Mouse (Mus musculus): ENCODE results near the gene Fam117b. TPM values are rescaled to one million over a fixed set of nuclear protein-coding genes. Genes with fewer than 3 reads are reported as not detected.
A peak's percentile ranks its signal among the peaks of the same experiment; 100 is the strongest.

Fam117b gene
- polyA plus RNA-seq (2015; fragmentation: Nextera tagmentation; extraction: Ambion mirVana) = 2.9 TPM in 2 replicates

DNA sequence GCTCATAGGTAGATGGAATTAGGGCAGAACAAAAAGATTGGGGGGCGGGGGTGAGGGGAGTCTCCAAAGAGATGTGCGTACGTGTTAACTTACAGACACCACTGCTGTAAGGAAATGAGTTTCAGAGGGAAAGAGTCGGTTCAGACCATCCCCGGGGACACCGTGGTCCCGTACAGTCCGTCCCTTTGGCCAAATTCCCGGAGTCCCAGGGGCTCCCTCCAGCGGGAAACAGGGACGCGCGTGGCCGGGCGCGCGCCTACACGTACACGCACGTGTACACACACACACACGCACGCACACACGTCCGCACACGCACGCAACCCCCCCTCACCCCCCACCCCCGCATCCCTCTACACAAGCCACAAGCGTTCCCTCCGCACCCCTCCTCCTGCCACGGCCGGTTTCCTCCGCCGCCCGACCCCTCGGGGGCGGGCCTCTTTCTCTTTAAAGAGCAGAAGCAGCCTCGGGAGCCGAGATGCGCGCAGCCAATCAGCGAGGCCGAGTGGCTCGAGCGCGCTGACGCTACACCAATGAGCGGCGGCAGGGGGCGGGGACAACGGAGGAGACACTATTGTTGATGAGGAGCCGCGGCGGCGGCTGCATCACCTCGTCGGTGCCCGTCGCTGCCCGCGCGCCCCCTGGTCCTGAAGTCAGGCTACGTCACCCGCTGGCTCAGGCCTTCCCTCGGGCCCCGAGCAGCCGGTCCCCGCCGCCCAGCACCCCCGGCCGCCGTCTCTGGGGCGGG, at the start of gene Fam117b:
TSS of gene Fam117b (plus strand) at position 594 of the 745 bp plus-strand sequence.
- ATAC-seq = peak; percentile 96
- H3K9ac ChIP-seq (ENCODE audit: low read depth, low read length) = peak within 1 kb of the TSS; percentile 91
- H3K4me1 ChIP-seq (ENCODE audit: control insufficient read depth, insufficient read depth, low read length) = peaks cover 19% of the 10 kb centered on the region
- no peaks in the 10 kb centered on the region for H3K27me3 ChIP-seq (replicated peaks; ENCODE audit: control insufficient read depth, insufficient read depth, low read length)
- H3K4me3 ChIP-seq (ENCODE audit: low read length) = peak within 1 kb of the TSS; percentile 97
- H3K36me3 ChIP-seq (ENCODE audit: control insufficient read depth, insufficient read depth, low read length) = no peaks in the 10 kb centered on the region
- H3K9me3 ChIP-seq (ENCODE audit: control insufficient read depth, low read length) = no peaks in the 10 kb centered on the region
- H3K4me2 ChIP-seq (ENCODE audit: low read depth, low read length) = peak within 1 kb of the TSS; percentile 78
- peak within 1 kb of the TSS; percentile 91 for H3K27ac ChIP-seq (ENCODE audit: low read length)
- WGBS = under 1% methylated on average over 72 of the region's 72 CpGs

DNA sequence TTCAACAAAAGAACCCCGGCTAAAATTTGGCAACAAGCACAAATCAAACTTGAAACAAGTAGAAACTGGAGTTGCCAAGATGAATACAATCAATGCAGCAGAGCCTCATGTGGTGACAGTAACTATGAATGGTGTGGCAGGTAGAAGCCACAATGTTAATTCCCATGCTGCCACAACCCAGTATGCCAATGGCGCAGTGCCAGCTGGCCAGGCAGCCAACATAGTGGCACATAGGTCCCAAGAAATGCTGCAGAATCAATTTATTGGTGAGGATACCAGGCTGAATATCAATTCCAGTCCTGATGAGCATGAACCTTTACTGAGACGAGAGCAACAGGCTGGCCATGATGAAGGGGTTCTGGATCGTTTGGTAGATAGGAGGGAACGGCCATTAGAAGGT, 44.8 kb upstream of the Fam117b start:
- peaks cover 12% of the 10 kb centered on the region; the same call in 1 of the 2 replicates for H3K36me3 ChIP-seq (ENCODE audit: control insufficient read depth, insufficient read depth, low read length)
- H3K9me3 ChIP-seq (ENCODE audit: control insufficient read depth, low read length) = no peaks in the 10 kb centered on the region
- H3K9ac ChIP-seq (ENCODE audit: low read depth, low read length) = no peak overlapping the region
- no peaks in the 10 kb centered on the region for H3K4me1 ChIP-seq (ENCODE audit: control insufficient read depth, insufficient read depth, low read length)
- 92% methylated on average over 5 of the region's 5 CpGs for WGBS
- H3K4me3 ChIP-seq (ENCODE audit: low read length) = no peak overlapping the region
- no peak overlapping the region for H3K4me2 ChIP-seq (ENCODE audit: low read depth, low read length)
- ATAC-seq = no peak
- H3K27me3 ChIP-seq (replicated peaks; ENCODE audit: control insufficient read depth, insufficient read depth, low read length) = no peaks in the 10 kb centered on the region
- H3K27ac ChIP-seq (ENCODE audit: low read length) = no peak overlapping the region

DNA sequence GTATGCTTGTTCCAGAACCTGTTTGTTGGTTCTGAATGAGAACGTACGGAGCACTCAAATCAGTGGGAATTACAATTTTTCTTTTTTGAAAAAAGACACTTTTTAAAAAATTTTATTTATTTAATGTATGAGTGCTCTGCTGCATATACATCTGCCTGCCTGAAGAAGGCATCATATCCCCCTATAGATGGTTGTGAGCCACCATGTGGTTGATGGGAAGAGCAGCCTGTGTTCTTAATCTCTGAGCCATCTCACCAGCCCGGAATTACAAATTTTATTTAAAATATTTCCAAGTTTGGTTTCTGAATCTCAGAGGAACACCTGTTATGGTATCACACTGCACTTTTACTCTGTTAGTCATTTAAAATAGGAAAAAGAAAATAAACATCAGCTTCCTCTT, 38.8 kb upstream of the Fam117b start:
- no peak overlapping the region for H3K4me2 ChIP-seq (ENCODE audit: low read depth, low read length)
- H3K9ac ChIP-seq (ENCODE audit: low read depth, low read length) = no peak overlapping the region
- no peaks in the 10 kb centered on the region for H3K4me1 ChIP-seq (ENCODE audit: control insufficient read depth, insufficient read depth, low read length)
- no peaks in the 10 kb centered on the region for H3K9me3 ChIP-seq (ENCODE audit: control insufficient read depth, low read length)
- peaks cover 3% of the 10 kb centered on the region; the same call in 1 of the 2 replicates for H3K36me3 ChIP-seq (ENCODE audit: control insufficient read depth, insufficient read depth, low read length)
- WGBS = 82% methylated on average over 3 of the region's 3 CpGs
- no peaks in the 10 kb centered on the region for H3K27me3 ChIP-seq (replicated peaks; ENCODE audit: control insufficient read depth, insufficient read depth, low read length)
- H3K27ac ChIP-seq (ENCODE audit: low read length) = no peak overlapping the region
- ATAC-seq = no peak
- no peak overlapping the region for H3K4me3 ChIP-seq (ENCODE audit: low read length)

DNA sequence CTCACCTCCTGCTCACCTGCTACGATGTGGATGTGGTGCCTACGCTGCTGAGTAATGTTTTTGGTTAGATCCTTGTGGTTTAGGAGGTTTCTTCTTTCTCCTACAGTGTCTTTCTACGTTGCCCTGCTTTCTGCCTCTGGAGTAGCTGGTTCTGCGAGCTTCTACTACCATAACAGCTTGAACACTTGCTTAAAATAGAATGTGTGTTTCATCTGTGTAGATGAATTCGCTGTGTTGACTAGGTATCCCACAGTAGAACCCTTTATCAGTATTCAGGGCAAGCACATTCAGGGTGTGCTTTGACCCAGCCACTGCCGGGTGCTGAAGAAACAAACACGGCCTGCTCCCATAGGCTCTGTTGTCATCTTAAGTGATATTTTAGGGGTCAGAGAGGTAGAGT, 34.7 kb upstream of the Fam117b start:
- 92% methylated on average over 7 of the region's 7 CpGs for WGBS
- Histone ChIP-seq H3K4me3 (ENCODE audit: low read length) (no peak overlapping the region), H3K9me3 (ENCODE audit: control insufficient read depth, low read length) (no peaks in the 10 kb centered on the region), H3K36me3 (ENCODE audit: control insufficient read depth, insufficient read depth, low read length) (no peaks in the 10 kb centered on the region; the same call in 1 of the 2 replicates), H3K4me1 (ENCODE audit: control insufficient read depth, insufficient read depth, low read length) (no peaks in the 10 kb centered on the region), H3K4me2 (ENCODE audit: low read depth, low read length) (no peak overlapping the region), H3K27ac (ENCODE audit: low read length) (no peak overlapping the region), H3K27me3 (replicated peaks; ENCODE audit: control insufficient read depth, insufficient read depth, low read length) (no peaks in the 10 kb centered on the region), H3K9ac (ENCODE audit: low read depth, low read length) (no peak overlapping the region)
- ATAC-seq = no peak

DNA sequence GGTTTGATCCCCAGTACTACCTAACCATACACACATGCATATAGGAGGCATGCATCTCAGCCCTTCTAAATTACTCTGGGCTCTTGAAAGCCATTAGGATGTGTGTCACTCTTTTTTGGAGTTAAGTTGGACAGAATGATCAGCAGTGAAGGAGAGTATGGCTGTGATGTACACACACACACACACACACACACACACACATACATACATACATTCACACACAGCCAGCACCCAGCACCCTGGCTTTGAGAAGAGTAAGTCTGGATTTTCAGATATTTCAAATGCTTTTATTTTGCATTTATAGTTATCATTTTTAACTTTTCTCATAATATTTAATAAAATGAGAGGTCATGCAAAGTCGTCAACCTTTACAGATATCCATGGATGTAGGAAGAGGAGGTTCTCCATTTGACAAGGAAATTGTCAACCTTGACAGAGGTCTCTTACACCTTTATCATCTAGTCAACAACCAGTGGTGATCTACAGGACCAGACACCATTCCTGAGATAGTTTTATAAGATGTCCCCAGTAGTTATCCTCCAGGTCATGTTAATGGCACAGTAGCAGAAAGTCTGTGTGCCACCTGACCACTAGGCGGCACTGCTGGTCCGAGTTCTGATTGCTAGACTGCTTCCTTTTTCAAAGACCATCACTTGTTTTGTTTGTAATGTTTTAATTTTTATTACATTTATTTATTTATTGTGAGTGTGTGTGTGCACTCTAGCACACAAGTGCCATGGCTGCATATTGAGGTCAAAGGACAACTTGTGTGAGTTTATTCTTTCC, 29.3 kb upstream of the Fam117b start:
- H3K36me3 ChIP-seq (ENCODE audit: control insufficient read depth, insufficient read depth, low read length) = no peaks in the 10 kb centered on the region
- no peaks in the 10 kb centered on the region for H3K27me3 ChIP-seq (replicated peaks; ENCODE audit: control insufficient read depth, insufficient read depth, low read length)
- H3K27ac ChIP-seq (ENCODE audit: low read length) = no peak overlapping the region
- no peak overlapping the region for H3K4me3 ChIP-seq (ENCODE audit: low read length)
- 33% methylated on average over 3 of the region's 3 CpGs for WGBS
- H3K4me2 ChIP-seq (ENCODE audit: low read depth, low read length) = no peak overlapping the region
- no peaks in the 10 kb centered on the region for H3K4me1 ChIP-seq (ENCODE audit: control insufficient read depth, insufficient read depth, low read length)
- H3K9me3 ChIP-seq (ENCODE audit: control insufficient read depth, low read length) = no peaks in the 10 kb centered on the region
- no peak overlapping the region for H3K9ac ChIP-seq (ENCODE audit: low read depth, low read length)
- ATAC-seq = peak; percentile 31; the same call in 1 of the 2 replicates

DNA sequence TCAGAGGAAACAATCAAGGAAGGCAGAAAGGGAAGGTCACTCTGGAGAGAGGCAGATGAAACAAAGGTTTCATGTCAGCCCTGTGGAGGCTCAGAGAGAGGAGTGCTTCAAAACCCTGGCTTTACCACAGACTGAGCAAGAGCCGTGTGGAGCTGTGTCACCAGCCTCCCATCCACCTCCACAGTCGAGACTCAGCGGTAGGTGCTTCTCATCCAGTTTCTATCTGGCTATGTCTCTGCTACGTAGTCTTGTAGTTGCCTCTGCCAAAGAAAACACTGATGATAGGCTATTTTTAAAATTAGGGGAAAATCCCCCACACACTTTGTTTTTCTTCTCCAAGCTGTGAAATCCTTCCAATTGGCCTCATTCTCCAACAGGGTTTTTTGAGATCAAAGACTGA, 25.9 kb upstream of the Fam117b start:
- Histone ChIP-seq H3K9me3 (ENCODE audit: control insufficient read depth, low read length) (no peaks in the 10 kb centered on the region), H3K4me2 (ENCODE audit: low read depth, low read length) (no peak overlapping the region), H3K27me3 (replicated peaks; ENCODE audit: control insufficient read depth, insufficient read depth, low read length) (no peaks in the 10 kb centered on the region), H3K4me3 (ENCODE audit: low read length) (no peak overlapping the region), H3K27ac (ENCODE audit: low read length) (no peak overlapping the region), H3K4me1 (ENCODE audit: control insufficient read depth, insufficient read depth, low read length) (no peaks in the 10 kb centered on the region), H3K9ac (ENCODE audit: low read depth, low read length) (no peak overlapping the region), H3K36me3 (ENCODE audit: control insufficient read depth, insufficient read depth, low read length) (no peaks in the 10 kb centered on the region)
- no peak for ATAC-seq
- 65% methylated on average over 4 of the region's 4 CpGs for WGBS

DNA sequence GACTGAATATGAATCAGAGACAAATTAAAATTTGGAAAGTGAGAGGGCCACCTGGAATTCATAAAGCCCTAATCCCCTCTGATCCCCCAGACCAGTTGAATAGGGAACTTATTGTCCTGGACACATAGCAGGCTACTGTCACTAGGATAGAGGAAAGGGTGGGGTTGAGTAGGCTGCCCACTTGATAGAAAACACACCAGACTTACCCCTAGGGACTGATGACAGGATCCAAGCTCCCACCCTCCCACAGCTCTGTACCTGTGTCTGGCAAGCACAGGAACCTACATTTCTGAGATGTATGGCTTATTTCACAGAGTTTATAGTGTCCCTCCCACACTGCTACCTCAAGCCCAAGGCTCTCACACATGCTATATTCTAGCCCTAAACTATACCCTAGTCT, 24.8 kb upstream of the Fam117b start:
- Histone ChIP-seq H3K4me2 (ENCODE audit: low read depth, low read length) (no peak overlapping the region), H3K27me3 (replicated peaks; ENCODE audit: control insufficient read depth, insufficient read depth, low read length) (no peaks in the 10 kb centered on the region), H3K27ac (ENCODE audit: low read length) (no peak overlapping the region), H3K4me1 (ENCODE audit: control insufficient read depth, insufficient read depth, low read length) (no peaks in the 10 kb centered on the region), H3K4me3 (ENCODE audit: low read length) (no peak overlapping the region), H3K9ac (ENCODE audit: low read depth, low read length) (no peak overlapping the region), H3K36me3 (ENCODE audit: control insufficient read depth, insufficient read depth, low read length) (no peaks in the 10 kb centered on the region), H3K9me3 (ENCODE audit: control insufficient read depth, low read length) (no peaks in the 10 kb centered on the region)
- ATAC-seq = no peak

DNA sequence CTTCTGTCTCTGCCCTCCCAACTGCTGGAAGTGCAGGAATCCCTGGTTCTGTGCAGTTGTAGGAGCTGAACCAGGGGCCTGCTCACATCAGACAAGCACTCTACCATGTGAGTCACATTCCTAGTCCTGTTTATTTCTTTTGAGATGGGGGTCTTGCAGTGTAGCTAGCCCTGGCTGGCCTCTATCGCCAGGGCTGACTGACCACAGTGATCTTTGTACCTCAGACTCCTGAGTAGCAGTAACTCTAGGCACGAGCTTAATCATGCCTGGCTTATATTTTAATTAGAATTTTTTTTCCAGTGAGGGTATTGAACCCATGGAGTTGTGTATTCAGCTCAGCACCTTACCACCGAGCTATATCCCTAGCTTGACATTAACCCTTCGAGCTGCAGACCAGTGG, 21.6 kb upstream of the Fam117b start:
- H3K36me3 ChIP-seq (ENCODE audit: control insufficient read depth, insufficient read depth, low read length) = no peaks in the 10 kb centered on the region
- H3K9me3 ChIP-seq (ENCODE audit: control insufficient read depth, low read length) = no peaks in the 10 kb centered on the region
- H3K27ac ChIP-seq (ENCODE audit: low read length) = no peak overlapping the region
- H3K4me2 ChIP-seq (ENCODE audit: low read depth, low read length) = no peak overlapping the region
- H3K4me1 ChIP-seq (ENCODE audit: control insufficient read depth, insufficient read depth, low read length) = no peaks in the 10 kb centered on the region
- H3K4me3 ChIP-seq (ENCODE audit: low read length) = no peak overlapping the region
- WGBS = 76% methylated on average over 4 of the region's 4 CpGs
- no peak for ATAC-seq
- no peak overlapping the region for H3K9ac ChIP-seq (ENCODE audit: low read depth, low read length)
- no peaks in the 10 kb centered on the region for H3K27me3 ChIP-seq (replicated peaks; ENCODE audit: control insufficient read depth, insufficient read depth, low read length)

DNA sequence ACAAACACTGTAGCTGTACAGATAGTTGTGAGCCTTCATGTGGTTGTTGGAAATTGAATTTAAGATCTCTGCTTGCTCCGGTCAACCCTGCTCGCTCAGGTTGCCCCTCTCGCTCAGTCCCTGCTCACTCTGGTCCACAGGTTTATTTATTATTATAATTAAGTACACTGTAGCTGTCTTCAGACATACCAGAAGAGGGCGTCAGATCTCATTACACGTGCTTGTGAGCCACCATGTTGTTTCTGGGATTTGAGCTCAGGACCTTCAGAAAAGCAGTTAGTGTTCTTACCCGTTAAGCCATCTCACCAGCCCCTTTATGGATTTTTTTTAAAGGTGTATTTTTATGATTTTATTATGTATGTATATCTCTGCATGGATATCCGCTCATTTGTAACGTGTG, 20.0 kb upstream of the Fam117b start:
- whole genome bisulfite sequencing = 80% methylated on average over 8 of the region's 8 CpGs
- H3K9me3 ChIP-seq (ENCODE audit: control insufficient read depth, low read length) = no peaks in the 10 kb centered on the region
- H3K4me1 ChIP-seq (ENCODE audit: control insufficient read depth, insufficient read depth, low read length) = no peaks in the 10 kb centered on the region
- H3K4me2 ChIP-seq (ENCODE audit: low read depth, low read length) = no peak overlapping the region
- H3K36me3 ChIP-seq (ENCODE audit: control insufficient read depth, insufficient read depth, low read length) = no peaks in the 10 kb centered on the region
- no peaks in the 10 kb centered on the region for H3K27me3 ChIP-seq (replicated peaks; ENCODE audit: control insufficient read depth, insufficient read depth, low read length)
- no peak for ATAC-seq
- no peak overlapping the region for H3K27ac ChIP-seq (ENCODE audit: low read length)
- no peak overlapping the region for H3K9ac ChIP-seq (ENCODE audit: low read depth, low read length)
- H3K4me3 ChIP-seq (ENCODE audit: low read length) = no peak overlapping the region

Measured in intestine, embryonic 16.5 days (tissue).